Mouse (Mus musculus): Measurements from ENCODE around the gene Mogat2. TPM values are rescaled to one million over a fixed set of nuclear protein-coding genes. Genes with fewer than 3 reads are reported as not detected.

Gene Mogat2
- polyA plus RNA-seq, 1 experiment from 2014 or later, result 362 TPM

- peak; percentile 74 for TF ChIP-seq CTCF (IDR thresholded peaks at IDR 0.05; ENCODE audit: low read depth)
- no peaks in the 10 kb centered on the region for H3K27me3 ChIP-seq (replicated peaks; ENCODE audit: control insufficient read depth, insufficient read depth, low read length)
- H3K36me3 ChIP-seq (ENCODE audit: control insufficient read depth, insufficient read depth), result peaks cover 33% of the 10 kb centered on the region
- H3K4me3 ChIP-seq (ENCODE audit: low read depth, low read length), result no peak overlapping the region
- H3K4me1 ChIP-seq (replicated peaks; ENCODE audit: control insufficient read depth, insufficient read depth, low read length), result peaks cover 10% of the 10 kb centered on the region; the same call in 1 of the 2 replicates
- peak; percentile 17 for ATAC-seq
- peak overlapping the region; percentile 93 for H3K27ac ChIP-seq (ENCODE audit: low read depth, low read length)
- peak overlapping the region; percentile 17; the same call in 1 of the 2 replicates for H3K9ac ChIP-seq (ENCODE audit: low read depth, low read length)
- H3K4me2 ChIP-seq (replicated peaks; ENCODE audit: low read depth), result no peak overlapping the region
- no peaks in the 10 kb centered on the region for H3K9me3 ChIP-seq (ENCODE audit: control insufficient read depth)
- 41% methylated on average over 7 of the region's 7 CpGs for WGBS
These were observed 14.2 kb downstream of the Mogat2 start for GRCm38 (mm10) chr7:99224225-99224624.

- no peaks in the 10 kb centered on the region; the same call in 1 of the 2 replicates for H3K4me1 ChIP-seq (replicated peaks; ENCODE audit: control insufficient read depth, insufficient read depth, low read length)
- no peak overlapping the region for H3K4me2 ChIP-seq (replicated peaks; ENCODE audit: low read depth)
- peaks cover 12% of the 10 kb centered on the region; the same call in 1 of the 2 replicates for H3K36me3 ChIP-seq (ENCODE audit: control insufficient read depth, insufficient read depth)
- H3K4me3 ChIP-seq (ENCODE audit: low read depth, low read length), result no peak overlapping the region
- peak overlapping the region; percentile 95 for H3K27ac ChIP-seq (ENCODE audit: low read depth, low read length)
- no peaks in the 10 kb centered on the region for H3K27me3 ChIP-seq (replicated peaks; ENCODE audit: control insufficient read depth, insufficient read depth, low read length)
- WGBS, result 78% methylated on average over 3 of the region's 3 CpGs
- no peak for ATAC-seq
- H3K9ac ChIP-seq (ENCODE audit: low read depth, low read length), result no peak overlapping the region
- H3K9me3 ChIP-seq (ENCODE audit: control insufficient read depth), result no peaks in the 10 kb centered on the region
- no peak for TF ChIP-seq CTCF (IDR thresholded peaks at IDR 0.05; ENCODE audit: low read depth)
These were observed 20.9 kb downstream of the Mogat2 start for GRCm38 (mm10) chr7:99217338-99218074.

- peak overlapping the region; percentile 45 for H3K9ac ChIP-seq (ENCODE audit: low read depth, low read length)
- no peaks in the 10 kb centered on the region; the same call in 1 of the 2 replicates for H3K36me3 ChIP-seq (ENCODE audit: control insufficient read depth, insufficient read depth)
- H3K4me1 ChIP-seq (replicated peaks; ENCODE audit: control insufficient read depth, insufficient read depth, low read length), result no peaks in the 10 kb centered on the region; the same call in 1 of the 2 replicates
- peak; percentile 75 for ATAC-seq
- no peaks in the 10 kb centered on the region for H3K27me3 ChIP-seq (replicated peaks; ENCODE audit: control insufficient read depth, insufficient read depth, low read length)
- no peak overlapping the region for H3K4me3 ChIP-seq (ENCODE audit: low read depth, low read length)
- peak overlapping the region; percentile 95 for H3K27ac ChIP-seq (ENCODE audit: low read depth, low read length)
- 0 out of 2 replicates have a peak, but pooled peaks have one; percentile 5 for TF ChIP-seq CTCF (IDR thresholded peaks at IDR 0.05; ENCODE audit: low read depth)
- H3K4me2 ChIP-seq (replicated peaks; ENCODE audit: low read depth), result no peak overlapping the region; the same call in 1 of the 2 replicates
- H3K9me3 ChIP-seq (ENCODE audit: control insufficient read depth), result no peaks in the 10 kb centered on the region
- 35% methylated on average over 8 of the region's 8 CpGs for WGBS
These were observed 23.0 kb downstream of the Mogat2 start for GRCm38 (mm10) chr7:99215347-99215855.

GRCm38 (mm10) chr7:99214621-99215185, 23.7 kb downstream of the Mogat2 start:
- H3K9ac ChIP-seq (ENCODE audit: low read depth, low read length), result peak overlapping the region; percentile 45
- H3K27me3 ChIP-seq (replicated peaks; ENCODE audit: control insufficient read depth, insufficient read depth, low read length), result no peaks in the 10 kb centered on the region
- H3K9me3 ChIP-seq (ENCODE audit: control insufficient read depth), result no peaks in the 10 kb centered on the region
- H3K4me1 ChIP-seq (replicated peaks; ENCODE audit: control insufficient read depth, insufficient read depth, low read length), result no peaks in the 10 kb centered on the region; the same call in 1 of the 2 replicates
- H3K36me3 ChIP-seq (ENCODE audit: control insufficient read depth, insufficient read depth), result no peaks in the 10 kb centered on the region; the same call in 1 of the 2 replicates
- H3K4me2 ChIP-seq (replicated peaks; ENCODE audit: low read depth), result no peak overlapping the region; the same call in 1 of the 2 replicates
- 54% methylated on average over 10 of the region's 10 CpGs for whole genome bisulfite sequencing
- TF ChIP-seq CTCF (IDR thresholded peaks at IDR 0.05; ENCODE audit: low read depth), result peak; percentile 32; the same call in 1 of the 2 replicates
- ATAC-seq, result peak; percentile 86
- peak overlapping the region; percentile 95 for H3K27ac ChIP-seq (ENCODE audit: low read depth, low read length)
- no peak overlapping the region for H3K4me3 ChIP-seq (ENCODE audit: low read depth, low read length)

- no peak overlapping the region for H3K9ac ChIP-seq (ENCODE audit: low read depth, low read length)
- H3K27me3 ChIP-seq (replicated peaks; ENCODE audit: control insufficient read depth, insufficient read depth, low read length), result no peaks in the 10 kb centered on the region
- no peak overlapping the region for H3K4me3 ChIP-seq (ENCODE audit: low read depth, low read length)
- H3K27ac ChIP-seq (ENCODE audit: low read depth, low read length), result peak overlapping the region; percentile 95
- WGBS, result 89% methylated on average over 2 of the region's 2 CpGs
- no peak for TF ChIP-seq CTCF (IDR thresholded peaks at IDR 0.05; ENCODE audit: low read depth)
- no peak for ATAC-seq
- H3K4me2 ChIP-seq (replicated peaks; ENCODE audit: low read depth), result no peak overlapping the region
- H3K4me1 ChIP-seq (replicated peaks; ENCODE audit: control insufficient read depth, insufficient read depth, low read length), result no peaks in the 10 kb centered on the region; the same call in 1 of the 2 replicates
- no peaks in the 10 kb centered on the region for H3K36me3 ChIP-seq (ENCODE audit: control insufficient read depth, insufficient read depth)
- H3K9me3 ChIP-seq (ENCODE audit: control insufficient read depth), result no peaks in the 10 kb centered on the region
These were observed 24.7 kb downstream of the Mogat2 start for GRCm38 (mm10) chr7:99213686-99214085.

- H3K9ac ChIP-seq (ENCODE audit: low read depth, low read length), result no peak overlapping the region
- no peak for ATAC-seq
- H3K27me3 ChIP-seq (replicated peaks; ENCODE audit: control insufficient read depth, insufficient read depth, low read length), result no peaks in the 10 kb centered on the region
- 95% methylated on average over 1 of the region's 1 CpGs for WGBS
- no peaks in the 10 kb centered on the region for H3K9me3 ChIP-seq (ENCODE audit: control insufficient read depth)
- no peak overlapping the region for H3K27ac ChIP-seq (ENCODE audit: low read depth, low read length)
- H3K4me1 ChIP-seq (replicated peaks; ENCODE audit: control insufficient read depth, insufficient read depth, low read length), result no peaks in the 10 kb centered on the region; the same call in 1 of the 2 replicates
- TF ChIP-seq CTCF (IDR thresholded peaks at IDR 0.05; ENCODE audit: low read depth), result no peak
- no peak overlapping the region for H3K4me3 ChIP-seq (ENCODE audit: low read depth, low read length)
- no peak overlapping the region for H3K4me2 ChIP-seq (replicated peaks; ENCODE audit: low read depth)
- H3K36me3 ChIP-seq (ENCODE audit: control insufficient read depth, insufficient read depth), result no peaks in the 10 kb centered on the region
These were observed 25.4 kb downstream of the Mogat2 start for GRCm38 (mm10) chr7:99213056-99213455.
